Mouse (Mus musculus) left cerebral cortex, postnatal 14 days (tissue): Measurements from ENCODE around the gene Ccdc190. TPM values are rescaled to one million over a fixed set of nuclear protein-coding genes. Genes with fewer than 3 reads are reported as not detected.

Experiments
- total RNA-seq, 2 experiments: library from RNA; stranded (reverse); gene quantifications; 2 replicates each; pipeline ENCODE4 v1.2.3; 2021

Gene Ccdc190
- total RNA-seq, 2 experiments from 2014 or later: 10.6 to 15.9 TPM

Other genes starting within 250 kb of the Ccdc190 start
- 100 to 1,000 TPM; 445 to 519 TPM for gene Rgs4, start 181.0 kb upstream of the Ccdc190 start, total RNA-seq
- gene Hsd17b7, start 40.6 kb downstream of the Ccdc190 start, total RNA-seq: 10 to 100 TPM; 16.6 to 19.8 TPM
- 1 to 10 TPM; 7.6 to 9.9 TPM for gene Ddr2, start 182.1 kb downstream of the Ccdc190 start, total RNA-seq
- gene Uap1, start 246.3 kb downstream of the Ccdc190 start, total RNA-seq: 10 to 100 TPM; 64.4 to 68.2 TPM